Mouse (Mus musculus): ENCODE results near the gene Tmem47. TPM values are rescaled to one million over a fixed set of nuclear protein-coding genes. Genes with fewer than 3 reads are reported as not detected.

Gene Tmem47
- 13.6 TPM for polyA plus RNA-seq (2012; fragmentation: generic; extraction: Trizol)
- long read RNA-seq, experiment 1, full-length matches to known transcripts = 29 of 34 reads
- long read RNA-seq, experiment 1, partial matches to known transcripts = 0 of 34 reads
- long read RNA-seq, experiment 1, other reads (novel, unspliced or antisense) = 5 of 34 reads
- long read RNA-seq, experiment 2, full-length matches to known transcripts = 198 of 203 reads
- long read RNA-seq, experiment 2, partial matches to known transcripts = 0 of 203 reads
- long read RNA-seq, experiment 2, other reads (novel, unspliced or antisense) = 5 of 203 reads

GRCm38 (mm10) chrX:81070210-81070803, at the start of gene Tmem47:
Tmem47 (plus strand) TSS chrX:81070698.
- peak within 1 kb of the TSS; percentile 40 for H3K4me3 ChIP-seq (ENCODE audit: insufficient read depth, poor library complexity, severe bottlenecking)
- TF ChIP-seq MYOD1 (IDR thresholded peaks at IDR 0.05; ENCODE audit: control insufficient read depth, insufficient read length, low read depth) = no peak
- TF ChIP-seq USF1 (IDR thresholded peaks at IDR 0.05; ENCODE audit: low read depth) = peak; percentile 82
- TF ChIP-seq CTCF (IDR thresholded peaks at IDR 0.05; ENCODE audit: control insufficient read depth, insufficient read depth, insufficient read length) = no peak
- H3K36me3 ChIP-seq (ENCODE audit: control insufficient read depth, insufficient read depth) = no peaks in the 10 kb centered on the region
- peaks cover 43% of the 10 kb centered on the region for H3K79me2 ChIP-seq (ENCODE audit: control insufficient read depth, insufficient read depth)
- H3K27me3 ChIP-seq (ENCODE audit: control insufficient read depth, insufficient read depth, insufficient read length) = no peaks in the 10 kb centered on the region
- H3ac ChIP-seq (ENCODE audit: control insufficient read depth, insufficient read length, low read depth) = peak within 1 kb of the TSS; percentile 78
- peaks cover 21% of the 10 kb centered on the region for H3K79me3 ChIP-seq (ENCODE audit: low read depth)

DNA sequence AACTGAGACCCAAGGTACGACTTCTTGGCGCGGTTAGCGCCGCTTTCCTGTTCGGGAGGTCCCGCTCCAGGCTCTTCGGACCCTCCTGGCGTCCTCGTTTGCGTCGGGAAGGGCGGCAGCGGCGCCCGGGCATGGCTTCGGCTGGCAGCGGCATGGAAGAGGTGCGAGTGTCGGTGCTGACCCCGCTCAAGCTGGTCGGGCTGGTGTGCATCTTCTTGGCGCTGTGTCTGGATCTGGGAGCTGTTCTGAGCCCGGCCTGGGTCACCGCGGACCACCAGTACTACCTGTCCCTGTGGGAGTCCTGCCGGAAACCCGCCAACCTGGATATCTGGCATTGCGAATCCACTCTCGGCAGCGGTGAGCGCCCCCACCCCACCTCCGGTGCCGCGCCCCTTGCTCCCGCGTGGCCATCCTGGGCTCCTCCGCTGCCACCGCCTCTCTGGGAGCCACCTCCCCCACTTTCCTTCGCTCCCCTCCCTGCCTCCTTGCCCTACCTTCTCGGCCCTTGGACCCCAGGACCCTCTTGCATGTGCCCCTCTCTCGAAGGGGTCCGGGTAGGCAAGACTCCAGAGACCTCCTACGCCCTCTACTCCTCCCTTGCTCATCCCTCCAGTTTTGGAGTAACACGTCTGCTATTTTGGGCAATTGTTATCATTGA, 435 bp downstream of the Tmem47 start:
- Histone ChIP-seq H3K36me3 (ENCODE audit: control insufficient read depth, insufficient read depth) (no peaks in the 10 kb centered on the region), H3K27me3 (ENCODE audit: control insufficient read depth, insufficient read depth, insufficient read length) (no peaks in the 10 kb centered on the region), H3K79me3 (ENCODE audit: low read depth) (peaks cover 21% of the 10 kb centered on the region), H3K79me2 (ENCODE audit: control insufficient read depth, insufficient read depth) (peaks cover 45% of the 10 kb centered on the region), H3K4me3 (ENCODE audit: insufficient read depth, poor library complexity, severe bottlenecking) (peak overlapping the region; percentile 40), H3ac (ENCODE audit: control insufficient read depth, insufficient read length, low read depth) (peak overlapping the region; percentile 78)
- TF ChIP-seq USF1 (IDR thresholded peaks at IDR 0.05; ENCODE audit: low read depth) = no peak
- no peak for TF ChIP-seq MYOD1 (IDR thresholded peaks at IDR 0.05; ENCODE audit: control insufficient read depth, insufficient read length, low read depth)
- no peak for TF ChIP-seq CTCF (IDR thresholded peaks at IDR 0.05; ENCODE audit: control insufficient read depth, insufficient read depth, insufficient read length)
- no peak for TF ChIP-seq MAX (IDR thresholded peaks at IDR 0.05)
- TF ChIP-seq FOSL1 (IDR thresholded peaks at IDR 0.05; ENCODE audit: insufficient read depth, low read length, poor library complexity, severe bottlenecking) = no peak
- TF ChIP-seq CEBPB (IDR thresholded peaks at IDR 0.05; ENCODE audit: low read depth) = no peak
- TF ChIP-seq MYOG (IDR thresholded peaks at IDR 0.05; ENCODE audit: control insufficient read depth, extremely low read depth, insufficient read length) = no peak

DNA sequence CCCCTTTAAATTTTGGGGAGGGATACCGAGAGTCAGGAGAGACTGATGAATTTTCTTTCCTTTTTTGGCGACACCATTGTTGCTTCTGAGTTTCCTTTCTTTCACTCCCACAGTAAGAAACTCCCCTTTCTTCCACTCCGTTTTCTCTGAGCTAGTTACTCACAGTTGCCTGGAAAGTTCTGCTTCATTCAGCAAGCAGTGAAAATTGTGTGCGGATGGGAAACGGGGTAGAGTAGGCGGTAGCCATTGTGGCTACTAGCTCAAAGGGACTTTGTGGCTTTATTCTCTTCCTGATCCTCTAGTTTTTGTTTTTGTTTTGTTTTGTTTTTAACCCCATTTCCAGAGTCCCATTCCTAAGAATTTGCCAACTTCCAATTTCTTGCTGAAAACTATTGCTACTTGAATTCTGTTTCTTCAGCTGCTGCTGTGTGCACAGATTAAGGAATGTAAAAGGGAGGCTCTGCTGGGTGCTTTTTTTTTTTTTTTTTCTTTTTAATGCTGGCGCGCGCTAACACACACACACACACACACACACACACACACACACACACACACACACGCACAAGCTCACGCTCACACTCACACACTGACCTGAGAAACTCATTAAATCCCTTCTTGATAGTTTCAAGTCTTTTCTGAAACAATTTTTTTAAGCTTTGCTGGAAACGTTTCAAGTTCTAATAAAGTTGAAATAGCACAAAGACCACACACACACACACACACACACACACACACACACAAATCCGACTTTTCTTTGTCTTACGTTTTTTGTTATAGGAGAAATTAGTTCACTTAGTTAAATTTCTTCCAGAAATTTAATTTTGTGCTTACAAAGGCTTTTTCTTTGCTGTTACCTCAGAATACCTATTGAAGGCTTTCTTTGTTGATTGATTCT, 1.5 kb downstream of the Tmem47 start:
- peak overlapping the region; percentile 40 for H3K4me3 ChIP-seq (ENCODE audit: insufficient read depth, poor library complexity, severe bottlenecking)
- H3K79me3 ChIP-seq (ENCODE audit: low read depth) = peaks cover 30% of the 10 kb centered on the region
- TF ChIP-seq MYOG (IDR thresholded peaks at IDR 0.05; ENCODE audit: control insufficient read depth, extremely low read depth, insufficient read length) (no peak), USF1 (IDR thresholded peaks at IDR 0.05; ENCODE audit: low read depth) (no peak), CTCF (IDR thresholded peaks at IDR 0.05; ENCODE audit: control insufficient read depth, insufficient read depth, insufficient read length) (no peak), MYOD1 (IDR thresholded peaks at IDR 0.05; ENCODE audit: control insufficient read depth, insufficient read length, low read depth) (no peak), MAX (IDR thresholded peaks at IDR 0.05) (no peak), FOSL1 (IDR thresholded peaks at IDR 0.05; ENCODE audit: insufficient read depth, low read length, poor library complexity, severe bottlenecking) (no peak), CEBPB (IDR thresholded peaks at IDR 0.05; ENCODE audit: low read depth) (no peak)
- peaks cover 55% of the 10 kb centered on the region for H3K79me2 ChIP-seq (ENCODE audit: control insufficient read depth, insufficient read depth)
- H3K27me3 ChIP-seq (ENCODE audit: control insufficient read depth, insufficient read depth, insufficient read length) = no peaks in the 10 kb centered on the region
- no peaks in the 10 kb centered on the region for H3K36me3 ChIP-seq (ENCODE audit: control insufficient read depth, insufficient read depth)
- H3ac ChIP-seq (ENCODE audit: control insufficient read depth, insufficient read length, low read depth) = peak overlapping the region; percentile 30

- TF ChIP-seq CTCF (IDR thresholded peaks at IDR 0.05; ENCODE audit: control insufficient read depth, insufficient read depth, insufficient read length) = no peak
- Histone ChIP-seq H3K36me3 (ENCODE audit: control insufficient read depth, insufficient read depth) (no peaks in the 10 kb centered on the region), H3K27me3 (ENCODE audit: control insufficient read depth, insufficient read depth, insufficient read length) (no peaks in the 10 kb centered on the region), H3K79me3 (ENCODE audit: low read depth) (peaks cover 30% of the 10 kb centered on the region), H3K79me2 (ENCODE audit: control insufficient read depth, insufficient read depth) (peaks cover 62% of the 10 kb centered on the region), H3ac (ENCODE audit: control insufficient read depth, insufficient read length, low read depth) (no peak overlapping the region), H3K4me3 (ENCODE audit: insufficient read depth, poor library complexity, severe bottlenecking) (no peak overlapping the region)
These were observed 2.2 kb downstream of the Tmem47 start for GRCm38 (mm10) chrX:81072651-81073050.

DNA sequence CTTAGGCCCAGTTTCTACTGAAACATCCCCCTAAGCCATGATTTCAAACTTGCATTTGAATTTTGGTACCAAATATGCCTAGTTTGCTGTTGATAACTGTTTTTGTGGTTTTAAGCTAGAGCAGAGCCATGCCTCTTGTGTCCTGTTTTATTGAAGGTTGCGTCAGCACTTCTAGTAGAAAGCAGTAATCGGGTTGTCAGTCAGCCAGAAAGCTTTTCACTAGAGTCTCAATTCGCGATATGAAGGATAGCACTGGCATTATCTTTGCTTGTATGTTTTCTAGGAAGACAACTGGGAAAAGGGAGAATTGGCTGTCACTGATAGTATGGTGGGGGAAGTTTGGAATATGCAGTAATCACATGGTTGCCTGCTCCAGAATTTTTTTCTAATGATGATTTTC, 3.3 kb downstream of the Tmem47 start:
- TF ChIP-seq FOSL1 (IDR thresholded peaks at IDR 0.05; ENCODE audit: insufficient read depth, low read length, poor library complexity, severe bottlenecking) = no peak
- TF ChIP-seq MYOG (IDR thresholded peaks at IDR 0.05; ENCODE audit: control insufficient read depth, extremely low read depth, insufficient read length) = no peak
- no peak for TF ChIP-seq MAX (IDR thresholded peaks at IDR 0.05)
- no peak for TF ChIP-seq USF1 (IDR thresholded peaks at IDR 0.05; ENCODE audit: low read depth)
- no peak for TF ChIP-seq CTCF (IDR thresholded peaks at IDR 0.05; ENCODE audit: control insufficient read depth, insufficient read depth, insufficient read length)
- TF ChIP-seq CEBPB (IDR thresholded peaks at IDR 0.05; ENCODE audit: low read depth) = no peak
- Histone ChIP-seq H3K79me2 (ENCODE audit: control insufficient read depth, insufficient read depth) (peaks cover 65% of the 10 kb centered on the region), H3K27me3 (ENCODE audit: control insufficient read depth, insufficient read depth, insufficient read length) (no peaks in the 10 kb centered on the region), H3K36me3 (ENCODE audit: control insufficient read depth, insufficient read depth) (no peaks in the 10 kb centered on the region), H3K4me3 (ENCODE audit: insufficient read depth, poor library complexity, severe bottlenecking) (no peak overlapping the region), H3K79me3 (ENCODE audit: low read depth) (peaks cover 32% of the 10 kb centered on the region), H3ac (ENCODE audit: control insufficient read depth, insufficient read length, low read depth) (no peak overlapping the region)

All from C2C12 (cell line).